Mouse (Mus musculus): Measurements from ENCODE around the gene Ndufa10. TPM values are rescaled to one million over a fixed set of nuclear protein-coding genes. Genes with fewer than 3 reads are reported as not detected.
A peak's percentile ranks its signal among the peaks of the same experiment; 100 is the strongest.

Ndufa10 gene
- total and polyA plus RNA-seq, 2 experiments from 2014 or later, result 187 to 388 TPM

DNA sequence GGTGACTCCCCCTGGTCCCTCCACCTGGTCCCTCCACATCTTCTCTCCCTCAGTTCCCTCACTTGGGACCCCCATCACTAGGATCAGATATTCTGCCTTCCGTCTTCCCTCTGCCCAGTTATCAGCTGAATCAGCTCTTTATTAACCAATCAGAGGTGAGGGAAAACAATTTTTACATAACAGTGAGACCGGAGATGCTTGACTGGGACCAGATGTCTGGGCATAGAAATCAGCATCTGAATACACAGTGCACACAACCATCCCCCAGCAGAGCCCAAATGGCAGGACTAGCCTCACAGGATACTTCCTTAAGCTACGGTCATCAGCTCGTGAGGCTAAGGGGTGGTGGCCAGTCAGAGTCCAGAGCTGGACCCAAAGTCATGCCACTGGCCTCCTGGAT, 41.6 kb downstream of the Ndufa10 start:
- H3K4me2 ChIP-seq (ENCODE audit: low read depth, low read length), result no peak overlapping the region
- H3K27ac ChIP-seq, result no peak overlapping the region
- DNase-seq (ENCODE audit: low spot score) (no peak), ATAC-seq (no peak)
- no peaks in the 10 kb centered on the region for H3K36me3 ChIP-seq (ENCODE audit: insufficient read depth, low read length)
- peaks cover 1% of the 10 kb centered on the region; the same call in 1 of the 2 replicates for H3K4me1 ChIP-seq (ENCODE audit: insufficient read depth, low read length)
- TF ChIP-seq CTCF (IDR thresholded peaks at IDR 0.05; ENCODE audit: low read depth), result no peak
- H3K9me3 ChIP-seq (ENCODE audit: low read length), result no peaks in the 10 kb centered on the region
- no peak overlapping the region for H3K9ac ChIP-seq (replicated peaks; ENCODE audit: low read length)
- WGBS, result 43% methylated on average over 4 of the region's 4 CpGs
- H3K4me3 ChIP-seq (ENCODE audit: low read length), result no peak overlapping the region
- no peaks in the 10 kb centered on the region for H3K27me3 ChIP-seq (ENCODE audit: insufficient read depth, low read length)

GRCm38 (mm10) chr1:92431420-92431819, 42.2 kb downstream of the Ndufa10 start:
- no peaks in the 10 kb centered on the region for H3K4me1 ChIP-seq (ENCODE audit: insufficient read depth, low read length)
- no peak overlapping the region for H3K4me3 ChIP-seq (ENCODE audit: low read length)
- no peaks in the 10 kb centered on the region for H3K9me3 ChIP-seq (ENCODE audit: low read length)
- no peaks in the 10 kb centered on the region for H3K27me3 ChIP-seq (ENCODE audit: insufficient read depth, low read length)
- H3K9ac ChIP-seq (replicated peaks; ENCODE audit: low read length), result no peak overlapping the region
- DNase-seq (ENCODE audit: low spot score), result no peak
- TF ChIP-seq CTCF (IDR thresholded peaks at IDR 0.05; ENCODE audit: low read depth), result no peak
- ATAC-seq, result no peak
- no peak overlapping the region for H3K27ac ChIP-seq
- no peak overlapping the region for H3K4me2 ChIP-seq (ENCODE audit: low read depth, low read length)
- no peaks in the 10 kb centered on the region for H3K36me3 ChIP-seq (ENCODE audit: insufficient read depth, low read length)
- 76% methylated on average over 3 of the region's 3 CpGs for WGBS

DNA sequence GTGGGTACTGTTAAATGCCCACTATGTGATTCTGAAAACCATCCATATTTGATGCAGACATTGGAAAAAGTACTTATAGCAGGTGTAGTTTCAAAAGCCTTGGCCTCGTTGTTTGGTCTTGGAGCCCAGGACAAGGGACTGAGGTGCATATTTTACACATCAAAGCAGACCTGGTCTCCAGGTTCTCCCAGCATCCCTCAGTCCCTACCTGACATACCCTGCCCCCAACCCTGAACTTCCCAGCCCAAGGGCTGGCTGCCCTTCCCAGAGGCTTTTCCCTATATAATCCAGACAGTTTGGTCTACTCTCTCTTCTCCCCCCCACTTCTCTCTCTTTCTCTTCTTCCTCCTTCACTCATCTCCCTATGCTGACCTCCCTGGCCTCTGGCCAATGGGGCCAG, 42.7 kb downstream of the Ndufa10 start:
- H3K9me3 ChIP-seq (ENCODE audit: low read length), result no peaks in the 10 kb centered on the region
- H3K27me3 ChIP-seq (ENCODE audit: insufficient read depth, low read length), result no peaks in the 10 kb centered on the region
- no peak overlapping the region for H3K27ac ChIP-seq
- no peaks in the 10 kb centered on the region for H3K4me1 ChIP-seq (ENCODE audit: insufficient read depth, low read length)
- H3K9ac ChIP-seq (replicated peaks; ENCODE audit: low read length), result no peak overlapping the region
- WGBS, result 86% methylated on average over 1 of the region's 1 CpGs
- no peaks in the 10 kb centered on the region for H3K36me3 ChIP-seq (ENCODE audit: insufficient read depth, low read length)
- no peak overlapping the region for H3K4me2 ChIP-seq (ENCODE audit: low read depth, low read length)
- ATAC-seq (no peak), DNase-seq (ENCODE audit: low spot score) (no peak)
- no peak overlapping the region for H3K4me3 ChIP-seq (ENCODE audit: low read length)
- no peak for TF ChIP-seq CTCF (IDR thresholded peaks at IDR 0.05; ENCODE audit: low read depth)

- no peaks in the 10 kb centered on the region for H3K4me1 ChIP-seq (ENCODE audit: insufficient read depth, low read length)
- no peak overlapping the region for H3K27ac ChIP-seq
- H3K9ac ChIP-seq (replicated peaks; ENCODE audit: low read length), result no peak overlapping the region
- H3K4me2 ChIP-seq (ENCODE audit: low read depth, low read length), result no peak overlapping the region
- H3K27me3 ChIP-seq (ENCODE audit: insufficient read depth, low read length), result no peaks in the 10 kb centered on the region
- 48% methylated on average over 7 of the region's 7 CpGs for WGBS
- ATAC-seq, result no peak
- peak; percentile 43 for DNase-seq (ENCODE audit: low spot score)
- H3K4me3 ChIP-seq (ENCODE audit: low read length), result no peak overlapping the region
- H3K9me3 ChIP-seq (ENCODE audit: low read length), result no peaks in the 10 kb centered on the region
- H3K36me3 ChIP-seq (ENCODE audit: insufficient read depth, low read length), result no peaks in the 10 kb centered on the region
- no peak for TF ChIP-seq CTCF (IDR thresholded peaks at IDR 0.05; ENCODE audit: low read depth)
Measured at GRCm38 (mm10) chr1:92424714-92425113, 48.9 kb downstream of the Ndufa10 start.

DNA sequence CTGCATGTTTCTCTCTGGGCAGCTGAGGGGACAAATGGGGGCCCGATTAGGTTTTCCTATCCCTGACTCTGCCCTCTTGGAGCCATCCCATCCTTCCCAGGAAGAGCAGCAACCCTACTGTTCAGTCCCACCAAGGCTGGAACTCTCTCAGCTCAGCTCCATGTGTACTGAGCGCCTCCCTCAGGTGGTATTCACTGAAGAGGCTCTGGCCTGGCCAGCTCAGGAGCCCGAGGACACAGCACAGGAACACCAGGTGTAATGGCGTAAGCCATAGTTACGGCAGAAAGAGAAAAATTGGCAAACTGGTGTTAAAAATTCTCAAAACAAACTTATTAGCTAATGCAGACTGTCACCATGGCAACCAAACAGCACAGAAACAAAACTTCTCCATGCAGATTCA, 68.5 kb downstream of the Ndufa10 start:
- H3K4me3 ChIP-seq (ENCODE audit: low read length), result no peak overlapping the region
- H3K4me2 ChIP-seq (ENCODE audit: low read depth, low read length), result no peak overlapping the region
- no peaks in the 10 kb centered on the region for H3K4me1 ChIP-seq (ENCODE audit: insufficient read depth, low read length)
- peak; percentile 52 for TF ChIP-seq CTCF (IDR thresholded peaks at IDR 0.05; ENCODE audit: low read depth)
- no peak overlapping the region for H3K27ac ChIP-seq
- H3K36me3 ChIP-seq (ENCODE audit: insufficient read depth, low read length), result no peaks in the 10 kb centered on the region
- DNase-seq (ENCODE audit: low spot score), result peak; percentile 36
- 71% methylated on average over 5 of the region's 5 CpGs for WGBS
- no peak overlapping the region for H3K9ac ChIP-seq (replicated peaks; ENCODE audit: low read length)
- H3K9me3 ChIP-seq (ENCODE audit: low read length), result no peaks in the 10 kb centered on the region
- ATAC-seq, result 0 out of 2 replicates have a peak, but pooled peaks have one; percentile 57
- no peaks in the 10 kb centered on the region for H3K27me3 ChIP-seq (ENCODE audit: insufficient read depth, low read length)

- H3K36me3 ChIP-seq (ENCODE audit: insufficient read depth, low read length), result no peaks in the 10 kb centered on the region
- ATAC-seq, result no peak
Measured at GRCm38 (mm10) chr1:92400556-92400955, 73.1 kb downstream of the Ndufa10 start.

DNA sequence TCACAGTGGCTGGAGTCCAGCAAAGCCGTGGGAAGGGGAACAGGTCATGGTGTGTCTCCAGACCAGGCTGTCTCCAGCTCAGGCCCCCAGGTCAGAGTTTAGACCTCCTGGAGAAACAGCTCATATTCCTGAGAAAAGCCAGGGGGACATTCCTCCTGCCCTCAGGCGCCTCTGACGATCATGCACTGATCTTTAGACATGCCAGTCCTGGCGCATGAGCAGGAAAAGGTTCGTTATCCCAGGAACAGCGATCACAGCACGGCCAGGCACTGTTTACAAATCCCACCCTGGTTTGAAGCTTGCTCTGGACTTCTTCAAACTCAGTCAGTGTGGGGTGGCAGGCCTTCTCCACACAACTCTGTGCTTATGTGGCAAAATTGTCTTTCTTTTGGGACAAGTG, 75.1 kb downstream of the Ndufa10 start:
- Histone ChIP-seq H3K4me3 (ENCODE audit: low read length) (no peak overlapping the region), H3K4me1 (ENCODE audit: insufficient read depth, low read length) (peaks cover 11% of the 10 kb centered on the region; the same call in 1 of the 2 replicates), H3K9me3 (ENCODE audit: low read length) (no peaks in the 10 kb centered on the region), H3K27ac (no peak overlapping the region), H3K4me2 (ENCODE audit: low read depth, low read length) (no peak overlapping the region), H3K27me3 (ENCODE audit: insufficient read depth, low read length) (no peaks in the 10 kb centered on the region), H3K36me3 (ENCODE audit: insufficient read depth, low read length) (no peaks in the 10 kb centered on the region), H3K9ac (replicated peaks; ENCODE audit: low read length) (no peak overlapping the region)
- WGBS, result 63% methylated on average over 7 of the region's 7 CpGs
- DNase-seq (ENCODE audit: low spot score) (no peak), ATAC-seq (no peak)
- no peak for TF ChIP-seq CTCF (IDR thresholded peaks at IDR 0.05; ENCODE audit: low read depth)

More at GRCm38 (mm10) chr1:92400556-92400955, 73.1 kb downstream of the Ndufa10 start:
- H3K27me3 ChIP-seq (ENCODE audit: insufficient read depth, low read length), result no peaks in the 10 kb centered on the region
- H3K4me2 ChIP-seq (ENCODE audit: low read depth, low read length), result no peak overlapping the region
- no peaks in the 10 kb centered on the region for H3K9me3 ChIP-seq (ENCODE audit: low read length)
- no peak overlapping the region for H3K9ac ChIP-seq (replicated peaks; ENCODE audit: low read length)
- WGBS, result 96% methylated on average over 2 of the region's 2 CpGs
- no peak overlapping the region for H3K4me3 ChIP-seq (ENCODE audit: low read length)
- no peak for TF ChIP-seq CTCF (IDR thresholded peaks at IDR 0.05; ENCODE audit: low read depth)
- no peak for DNase-seq (ENCODE audit: low spot score)
- no peak overlapping the region for H3K27ac ChIP-seq
- H3K4me1 ChIP-seq (ENCODE audit: insufficient read depth, low read length), result peaks cover 11% of the 10 kb centered on the region; the same call in 1 of the 2 replicates
